Mouse (Mus musculus): ENCODE data around the gene Tgm2. TPM values are rescaled to one million over a fixed set of nuclear protein-coding genes. Genes with fewer than 3 reads are reported as not detected.

Gene Tgm2
- 10 to 100 TPM in 1 of 2 experiments, 1 to 10 TPM in 1; 9.8 to 14.0 TPM for total RNA-seq (2021)
- long read RNA-seq, experiment 1, partial matches to known transcripts = 0 of 5 reads
- long read RNA-seq, experiment 1, other reads (novel, unspliced or antisense) = 1 of 5 reads
- long read RNA-seq, experiment 2, transcript Tgm2-201 (13 exons, 3,596 nt) = major isoform, 5 of 5 reads
- long read RNA-seq, experiment 2, partial matches to known transcripts = 0 of 5 reads
- long read RNA-seq, experiment 2, other reads (novel, unspliced or antisense) = 0 of 5 reads

GRCm38 (mm10) chr2:158146223-158146622, at the start of gene Tgm2:
Gene Tgm2 (minus strand): TSS chr2:158146436.
- Histone ChIP-seq H3K4me3 (peak within 1 kb of the TSS; percentile 41), H3K27ac (peak within 1 kb of the TSS; percentile 76; the same call in 1 of the 2 replicates)
- peak; percentile 40 to 79 for DNase-seq (ENCODE audit: low spot score in 2 of 2)
- TF ChIP-seq CTCF (conservative IDR thresholded peaks at IDR 0.05) = peak; percentile 78

GRCm38 (mm10) chr2:158194945-158195640, 48.9 kb upstream of the Tgm2 start:
- Histone ChIP-seq H3K27ac (no peak overlapping the region), H3K4me3 (no peak overlapping the region)
- peak in 1 of 2 experiments; percentile 37 for DNase-seq (ENCODE audit: low spot score in 2 of 2)
- peak; percentile 88 for TF ChIP-seq CTCF (conservative IDR thresholded peaks at IDR 0.05)

GRCm38 (mm10) chr2:158193611-158194336, 47.5 kb upstream of the Tgm2 start:
- TF ChIP-seq CTCF (conservative IDR thresholded peaks at IDR 0.05) = no peak
- DNase-seq (ENCODE audit: low spot score in 2 of 2) = no peak
- H3K4me3 ChIP-seq = no peak overlapping the region
- H3K27ac ChIP-seq = no peak overlapping the region

- no peak for TF ChIP-seq CTCF (conservative IDR thresholded peaks at IDR 0.05)
- no peak for DNase-seq (ENCODE audit: low spot score in 2 of 2)
- H3K27ac ChIP-seq = no peak overlapping the region
Observed at GRCm38 (mm10) chr2:158191098-158191497, 44.9 kb upstream of the Tgm2 start.

GRCm38 (mm10) chr2:158189451-158189850, 43.2 kb upstream of the Tgm2 start:
- no peak for TF ChIP-seq CTCF (conservative IDR thresholded peaks at IDR 0.05)
- no peak overlapping the region for H3K27ac ChIP-seq

More at GRCm38 (mm10) chr2:158191098-158191497, 44.9 kb upstream of the Tgm2 start:
- no peak overlapping the region for H3K4me3 ChIP-seq

GRCm38 (mm10) chr2:158186206-158186871, 40.1 kb upstream of the Tgm2 start:
- DNase-seq (ENCODE audit: low spot score in 2 of 2) = no peak
- Histone ChIP-seq H3K4me3 (no peak overlapping the region), H3K27ac (no peak overlapping the region)
- TF ChIP-seq CTCF (conservative IDR thresholded peaks at IDR 0.05) = no peak

More at GRCm38 (mm10) chr2:158189451-158189850, 43.2 kb upstream of the Tgm2 start:
- H3K4me3 ChIP-seq = no peak overlapping the region
- DNase-seq (ENCODE audit: low spot score in 2 of 2) = no peak

- no peak overlapping the region for H3K27ac ChIP-seq
- H3K4me3 ChIP-seq = no peak overlapping the region
- no peak for DNase-seq (ENCODE audit: low spot score in 2 of 2)
- no peak for TF ChIP-seq CTCF (conservative IDR thresholded peaks at IDR 0.05)
Observed at GRCm38 (mm10) chr2:158183266-158183665, 37.0 kb upstream of the Tgm2 start.

GRCm38 (mm10) chr2:158181932-158182331, 35.7 kb upstream of the Tgm2 start:
- Histone ChIP-seq H3K4me3 (no peak overlapping the region), H3K27ac (no peak overlapping the region)
- TF ChIP-seq CTCF (conservative IDR thresholded peaks at IDR 0.05) = no peak
- DNase-seq (ENCODE audit: low spot score in 2 of 2) = peak in 1 of 2 experiments; percentile 19

GRCm38 (mm10) chr2:158180797-158181196, 34.6 kb upstream of the Tgm2 start:
- TF ChIP-seq CTCF (conservative IDR thresholded peaks at IDR 0.05) = peak; percentile 81
- DNase-seq (ENCODE audit: low spot score in 2 of 2) = peak in 1 of 2 experiments; percentile 44
- H3K4me3 ChIP-seq = no peak overlapping the region
- H3K27ac ChIP-seq = no peak overlapping the region

- H3K4me3 ChIP-seq = peak overlapping the region; percentile 24; the same call in 1 of the 2 replicates
- H3K27ac ChIP-seq = no peak overlapping the region
- no peak for TF ChIP-seq CTCF (conservative IDR thresholded peaks at IDR 0.05)
- no peak for DNase-seq (ENCODE audit: low spot score in 2 of 2)
Observed at GRCm38 (mm10) chr2:158179370-158180111, 33.3 kb upstream of the Tgm2 start.

- Histone ChIP-seq H3K27ac (no peak overlapping the region), H3K4me3 (peak overlapping the region; percentile 24; the same call in 1 of the 2 replicates)
- no peak for DNase-seq (ENCODE audit: low spot score in 2 of 2)
- TF ChIP-seq CTCF (conservative IDR thresholded peaks at IDR 0.05) = no peak
Observed at GRCm38 (mm10) chr2:158178696-158179369, 32.6 kb upstream of the Tgm2 start.
